ENCODE assay signal across 10 mouse cellular contexts in genomic region chr1:137617513-137617912, GRCm38 (mm10).
A peak's percentile ranks its signal among the peaks of the same experiment; 100 is the strongest.
DNase-seq lines count a peak whose midpoint lies in the region; ATAC-seq and TF ChIP-seq lines count a peak whose summit lies in the region.
"Had no signal": no experiment of that assay in that cellular context is flagged by ENCODE, and none has a peak within 500 bp of the region (broad histone marks: within the 10 kb centered on the region; RNA-seq: fewer than 3 reads in every experiment).

No protein-coding gene starts in this region.

- DNase-seq in heart, adult 18-20 months = peak; percentile 34 to 42
- DNase-seq in heart, embryonic 10.5 days (ENCODE audit: low spot score) = no peak
- DNase-seq in brain, embryonic 14.5 days (ENCODE audit: low read depth) = peak; percentile 71
- peak; percentile 45 to 86 for DNase-seq in left cerebral cortex, postnatal 14 days (ENCODE audit: low spot score in 2 of 2)
- no peak for DNase-seq in adipocyte (ENCODE audit: low spot score)
- DNase-seq in stomach, postnatal 0 days (ENCODE audit: low spot score) = no peak

- TF ChIP-seq EP300 in stomach, postnatal 0 days (optimal IDR thresholded peaks at IDR 0.05) = no peak

- no peaks in the 10 kb centered on the region for H3K9me3 ChIP-seq in heart, embryonic 10.5 days
- H3K9me3 ChIP-seq in stomach, postnatal 0 days (ENCODE audit: control insufficient read depth, low read length) = no peaks in the 10 kb centered on the region
- H3K9me3 ChIP-seq: neural tube, embryonic 15.5 days had no signal

- no peak overlapping the region for H3K9ac ChIP-seq in stomach, postnatal 0 days (ENCODE audit: low read length)
- H3K9ac ChIP-seq: neural tube, embryonic 15.5 days had no signal

- peak; percentile 96 for ATAC-seq in frontal cortex, adult (ENCODE audit: low TSS enrichment)
- ATAC-seq in inflammation-experienced regulatory T-cells, adult 6 months = no peak
- ATAC-seq in stomach, postnatal 0 days (ENCODE audit: low FRiP score, low TSS enrichment) = no peak
- ATAC-seq: activated CD4-positive, CD25-positive, alpha-beta regulatory T cell, adult 4 months had no signal

- no peak for TF ChIP-seq CTCF in brain, embryonic 14.5 days (IDR thresholded peaks at IDR 0.05; ENCODE audit: borderline replicate concordance, extremely low read depth, insufficient read depth, insufficient read length)
- no peak for TF ChIP-seq CTCF in stomach, postnatal 0 days (IDR thresholded peaks at IDR 0.05; ENCODE audit: low read depth)

- H3K4me1 ChIP-seq in heart, embryonic 10.5 days = no peaks in the 10 kb centered on the region
- H3K4me1 ChIP-seq in stomach, postnatal 0 days (replicated peaks; ENCODE audit: control insufficient read depth, insufficient read depth) = no peaks in the 10 kb centered on the region
- H3K4me1 ChIP-seq: neural tube, embryonic 15.5 days had no signal

- intact Hi-C loops in left cerebral cortex, postnatal 14 days (cut with DNase I) = no loop called here

- H3K36me3 ChIP-seq in heart, embryonic 10.5 days = no peaks in the 10 kb centered on the region
- H3K36me3 ChIP-seq in stomach, postnatal 0 days (ENCODE audit: control insufficient read depth, insufficient read depth, low read length) = no peaks in the 10 kb centered on the region
- H3K36me3 ChIP-seq: neural tube, embryonic 15.5 days had no signal

- H3K27me3 ChIP-seq in heart, embryonic 10.5 days (ENCODE audit: insufficient read depth, poor library complexity, severe bottlenecking) = no peaks in the 10 kb centered on the region
- no peaks in the 10 kb centered on the region for H3K27me3 ChIP-seq in stomach, postnatal 0 days (ENCODE audit: control insufficient read depth, insufficient read depth, low read length)
- H3K27me3 ChIP-seq: neural tube, embryonic 15.5 days had no signal

- 70% methylated on average over 5 of the region's 5 CpGs for WGBS in heart, embryonic 10.5 days
- 52% methylated on average over 5 of the region's 5 CpGs for WGBS in stomach, postnatal 0 days

- no peak overlapping the region for H3K4me3 ChIP-seq in heart, embryonic 10.5 days
- no peak overlapping the region for H3K4me3 ChIP-seq in stomach, postnatal 0 days (ENCODE audit: low read depth, low read length)
- H3K4me3 ChIP-seq: neural tube, embryonic 15.5 days had no signal

- H3K4me2 ChIP-seq in stomach, postnatal 0 days (replicated peaks; ENCODE audit: low read depth) = no peak overlapping the region
- H3K4me2 ChIP-seq: neural tube, embryonic 15.5 days had no signal

- no peak overlapping the region for H3K27ac ChIP-seq in heart, embryonic 10.5 days
- no peak overlapping the region for H3K27ac ChIP-seq in stomach, postnatal 0 days (replicated peaks)
- H3K27ac ChIP-seq: neural tube, embryonic 15.5 days had no signal

- TF ChIP-seq POLR2A in brain, embryonic 14.5 days (IDR thresholded peaks at IDR 0.05; ENCODE audit: borderline replicate concordance, extremely low read depth, insufficient read depth, insufficient read length, poor library complexity, severe bottlenecking) = no peak

Comparison
In these comparisons a context has a peak if more than half of its experiments do, and no peak if none do; other contexts are left out.
1. DNase-seq: peak in heart, adult 18-20 months (2 of 2), brain, embryonic 14.5 days (single experiment) and left cerebral cortex, postnatal 14 days (2 of 2); none in heart, embryonic 10.5 days (single experiment), adipocyte (single experiment) and stomach, postnatal 0 days (single experiment).